Mouse (Mus musculus) CH12.LX (cell line): Measurements from ENCODE around the gene Itgb2l. TPM values are rescaled to one million over a fixed set of nuclear protein-coding genes. Genes with fewer than 3 reads are reported as not detected.

Experiments
- DNase-seq: peaks from one replicate; pipeline ENCODE4 v3.0.0-alpha.2; 2013; ENCODE audit errors: extremely low read depth
- H3K27ac ChIP-seq: 2 replicates; pipeline ENCODE4 v1.5.1; 2012; ENCODE audit warnings: low read depth, mild to moderate bottlenecking, control low read depth, moderate library complexity; ENCODE audit not compliant: insufficient read depth
- H3K27me3 ChIP-seq: replicated peaks from 2 replicates; pipeline ENCODE3; 2012; ENCODE audit warnings: inconsistent platforms
- H3K36me3 ChIP-seq, 2 experiments: replicated peaks in 1 of 2; 2 replicates each; pipeline versions ENCODE3 to v1.6.1; 2012; ENCODE audit warnings: inconsistent platforms in 1 of 2, low read length in 1 of 2, mild to moderate bottlenecking in 1 of 2, mixed read lengths in 1 of 2, moderate library complexity in 1 of 2; ENCODE audit not compliant: control insufficient read depth in 1 of 2, insufficient read depth in 1 of 2
- H3K4me1 ChIP-seq, 2 experiments: 2 replicates each; pipeline ENCODE4 v1.6.1; 2012; ENCODE audit warnings: inconsistent platforms in 1 of 2, moderate library complexity in 1 of 2; ENCODE audit not compliant: insufficient read depth in 2 of 2, control insufficient read depth in 1 of 2
- H3K4me2 ChIP-seq: 2 replicates; pipeline ENCODE4 v1.6.1; 2012; ENCODE audit warnings: low read depth, mild to moderate bottlenecking, control low read depth; ENCODE audit not compliant: poor library complexity, insufficient read depth, severe bottlenecking
- H3K4me3 ChIP-seq, 3 experiments: fragments of 150-350 bp in 1 of 3; sonication (generic) in 1 of 3; replicated peaks in 1 of 3; 2 replicates each; pipeline versions ENCODE3 to v1.5.1; 2011 to 2012; ENCODE audit warnings: low read depth in 2 of 3, low read length in 2 of 3, mild to moderate bottlenecking in 2 of 3, moderate library complexity in 2 of 3, control low read depth in 1 of 3, improper control_type of control experiment in 1 of 3, inconsistent platforms in 1 of 3, mixed read lengths in 1 of 3; ENCODE audit not compliant: poor library complexity in 1 of 3
- H3K79me2 ChIP-seq: replicated peaks from 2 replicates; pipeline ENCODE4 v1.6.1; 2012; ENCODE audit warnings: mild to moderate bottlenecking, moderate library complexity; ENCODE audit not compliant: control insufficient read depth, poor library complexity, insufficient read depth, severe bottlenecking; ENCODE audit errors: extremely low read depth
- H3K9ac ChIP-seq: 2 replicates; pipeline ENCODE4 v1.6.1; 2012; ENCODE audit warnings: low read depth, mild to moderate bottlenecking, control low read depth, moderate library complexity; ENCODE audit not compliant: insufficient read depth
- H3K9me3 ChIP-seq: replicated peaks from 2 replicates; pipeline ENCODE3; 2012; ENCODE audit warnings: low read length, inconsistent platforms, mixed read lengths
- BHLHE40 ChIP-seq: IDR thresholded peaks from 2 replicates; pipeline ENCODE4 v1.6.1; 2011; ENCODE audit warnings: mild to moderate bottlenecking, low read depth, low read length, improper control_type of control experiment
- CHD1 ChIP-seq: IDR thresholded peaks from 2 replicates; pipeline ENCODE4 v1.6.1; 2012; ENCODE audit warnings: low read depth, low read length, improper control_type of control experiment, inconsistent platforms
- CHD2 ChIP-seq: IDR thresholded peaks from 2 replicates; pipeline ENCODE4 v1.6.1; 2011; ENCODE audit warnings: low read length, improper control_type of control experiment
- CTCF ChIP-seq, 2 experiments: IDR thresholded peaks in 1 of 2; conservative IDR thresholded peaks in 1 of 2; 2 replicates each; pipeline ENCODE4 v1.5.1; 2011 to 2012; ENCODE audit warnings: low read depth in 2 of 2, low read length in 2 of 2, improper control_type of control experiment in 1 of 2, inconsistent platforms in 1 of 2, mild to moderate bottlenecking in 1 of 2, moderate library complexity in 1 of 2
- E2F4 ChIP-seq: IDR thresholded peaks from 2 replicates; pipeline ENCODE4 v1.6.1; 2011; ENCODE audit warnings: low read depth, low read length, improper control_type of control experiment; ENCODE audit not compliant: insufficient replicate concordance
- ELF1 ChIP-seq: IDR thresholded peaks from 2 replicates; pipeline ENCODE4 v1.6.1; 2014; ENCODE audit warnings: low read depth, mild to moderate bottlenecking, inconsistent platforms, low read length, improper control_type of control experiment
- EP300 ChIP-seq: IDR thresholded peaks from 2 replicates; pipeline ENCODE4 v1.6.1; 2011; ENCODE audit warnings: low read length, improper control_type of control experiment
- ETS1 ChIP-seq: conservative IDR thresholded peaks from 2 replicates; pipeline ENCODE4 v1.6.1; 2012; ENCODE audit warnings: low read depth, mild to moderate bottlenecking, inconsistent platforms, low read length, improper control_type of control experiment, moderate library complexity
- GABPA ChIP-seq: IDR thresholded peaks from 2 replicates; pipeline ENCODE4 v1.6.1; 2012; ENCODE audit warnings: low read depth, low read length, improper control_type of control experiment, inconsistent platforms; ENCODE audit not compliant: insufficient replicate concordance
- HCFC1 ChIP-seq: IDR thresholded peaks from 2 replicates; pipeline ENCODE4 v1.6.1; 2012; ENCODE audit warnings: low read depth, mild to moderate bottlenecking, inconsistent platforms, low read length, improper control_type of control experiment
- IRF4 ChIP-seq: IDR thresholded peaks from 2 replicates; pipeline ENCODE4 v1.6.1; 2014; ENCODE audit warnings: low read depth, mild to moderate bottlenecking, inconsistent platforms, low read length, improper control_type of control experiment
- JUN ChIP-seq: IDR thresholded peaks from 2 replicates; pipeline ENCODE4 v1.6.1; 2011; ENCODE audit warnings: low read depth, mild to moderate bottlenecking, low read length, improper control_type of control experiment, moderate library complexity; ENCODE audit not compliant: insufficient read depth
- JUND ChIP-seq: conservative IDR thresholded peaks from 2 replicates; pipeline ENCODE4 v1.6.1; 2011; ENCODE audit warnings: low read depth, low read length, improper control_type of control experiment
- KAT2A ChIP-seq: IDR thresholded peaks from 2 replicates; pipeline ENCODE4 v1.6.1; 2012; ENCODE audit warnings: low read length, improper control_type of control experiment, inconsistent platforms; ENCODE audit not compliant: insufficient replicate concordance
- MAFK ChIP-seq: IDR thresholded peaks from 2 replicates; pipeline ENCODE4 v1.6.1; 2011; ENCODE audit warnings: low read length, improper control_type of control experiment; ENCODE audit not compliant: insufficient replicate concordance
- MAX ChIP-seq: IDR thresholded peaks from 2 replicates; pipeline ENCODE4 v1.6.1; 2011; ENCODE audit warnings: low read length, improper control_type of control experiment
- MAZ ChIP-seq: IDR thresholded peaks from 2 replicates; pipeline ENCODE4 v1.6.1; 2012; ENCODE audit warnings: low read depth, mild to moderate bottlenecking, inconsistent platforms, low read length, improper control_type of control experiment, moderate library complexity
- MEF2A ChIP-seq: IDR thresholded peaks from 2 replicates; pipeline ENCODE4 v1.6.1; 2014; ENCODE audit warnings: low read depth, mild to moderate bottlenecking, inconsistent platforms, low read length, improper control_type of control experiment, borderline replicate concordance
- MXI1 ChIP-seq: IDR thresholded peaks from 2 replicates; pipeline ENCODE4 v1.6.1; 2011; ENCODE audit warnings: mild to moderate bottlenecking, low read depth, low read length, improper control_type of control experiment
- MYC ChIP-seq: IDR thresholded peaks from 2 replicates; pipeline ENCODE4 v1.6.1; 2011; ENCODE audit warnings: low read depth, mild to moderate bottlenecking, improper control_type of control experiment, low read length
- NELFE ChIP-seq: IDR thresholded peaks from 2 replicates; pipeline ENCODE4 v1.6.1; 2011; ENCODE audit warnings: low read depth, low read length, improper control_type of control experiment
- NRF1 ChIP-seq: IDR thresholded peaks from 2 replicates; pipeline ENCODE4 v1.6.1; 2014; ENCODE audit warnings: low read depth, mild to moderate bottlenecking, inconsistent platforms, low read length, improper control_type of control experiment, moderate library complexity
- PAX5 ChIP-seq: IDR thresholded peaks from 2 replicates; pipeline ENCODE4 v1.6.1; 2012; ENCODE audit warnings: low read length, inconsistent platforms, mixed read lengths
- POLR2A ChIP-seq: IDR thresholded peaks from 2 replicates; pipeline ENCODE4 v1.6.1; 2011; ENCODE audit warnings: low read depth, mild to moderate bottlenecking, improper control_type of control experiment, low read length
- POLR2AphosphoS2 ChIP-seq: IDR thresholded peaks from 2 replicates; pipeline ENCODE4 v1.6.1; 2011; ENCODE audit warnings: low read depth, low read length, improper control_type of control experiment
- RAD21 ChIP-seq: IDR thresholded peaks from 2 replicates; pipeline ENCODE4 v1.6.1; 2011; ENCODE audit warnings: low read depth, mild to moderate bottlenecking, low read length, improper control_type of control experiment, moderate library complexity
- RCOR1 ChIP-seq: conservative IDR thresholded peaks from 2 replicates; pipeline ENCODE4 v1.6.1; 2012; ENCODE audit warnings: low read depth, mild to moderate bottlenecking, inconsistent platforms, low read length, improper control_type of control experiment
- SMC3 ChIP-seq: IDR thresholded peaks from 2 replicates; pipeline ENCODE4 v1.6.1; 2011; ENCODE audit warnings: low read depth, low read length, improper control_type of control experiment
- TBP ChIP-seq: conservative IDR thresholded peaks from 2 replicates; pipeline ENCODE4 v1.6.1; 2011; ENCODE audit warnings: low read depth, low read length, improper control_type of control experiment
- TCF12 ChIP-seq: IDR thresholded peaks from 2 replicates; pipeline ENCODE4 v1.6.1; 2014; ENCODE audit warnings: low read depth, mild to moderate bottlenecking, inconsistent platforms, low read length, improper control_type of control experiment
- UBTF ChIP-seq: IDR thresholded peaks from 2 replicates; pipeline ENCODE4 v1.6.1; 2012; ENCODE audit warnings: low read depth, mild to moderate bottlenecking, inconsistent platforms, low read length, improper control_type of control experiment, moderate library complexity
- USF1 ChIP-seq: IDR thresholded peaks from 2 replicates; pipeline ENCODE4 v1.6.1; 2014; ENCODE audit warnings: low read depth, mild to moderate bottlenecking, inconsistent platforms, low read length, improper control_type of control experiment
- ZC3H11A ChIP-seq: IDR thresholded peaks from 2 replicates; pipeline ENCODE4 v1.6.1; 2012; ENCODE audit warnings: low read depth, mild to moderate bottlenecking, inconsistent platforms, low read length, improper control_type of control experiment
- ZKSCAN1 ChIP-seq: IDR thresholded peaks from 2 replicates; pipeline ENCODE4 v1.6.1; 2012; ENCODE audit warnings: low read depth, inconsistent platforms, low read length, improper control_type of control experiment, borderline replicate concordance
- ZMIZ1 ChIP-seq: IDR thresholded peaks from 2 replicates; pipeline ENCODE4 v1.6.1; 2012; ENCODE audit warnings: low read depth, mild to moderate bottlenecking, inconsistent platforms, low read length, improper control_type of control experiment
- ZNF384 ChIP-seq: IDR thresholded peaks from 2 replicates; pipeline ENCODE4 v1.6.1; 2012; ENCODE audit warnings: low read depth, low read length, improper control_type of control experiment, inconsistent platforms
- dilution Hi-C: fragments of 300-500 bp; cut with MboI; formaldehyde crosslinking; loops from 2 replicates; pipeline ENCODE4 v1.14.3; 2020; ENCODE audit warnings: low sequenced_read_pairs; ENCODE audit not compliant: extremely low pct_unique_long_range_greater_than_20kb, extremely low pct_ligation_motif_present
- in situ Hi-C: fragments of 300-500 bp; cut with MboI; formaldehyde crosslinking; loops from 3 replicates; pipeline ENCODE4 v1.14.3; 2019; ENCODE audit warnings: low sequenced_read_pairs, low pct_ligation_motif_present, low pct_unique_long_range_greater_than_20kb, mixed read lengths
- polyA plus RNA-seq: library from polyadenylated mRNA; unstranded; fragments of >175 nt; gene quantifications from 2 replicates; pipeline ENCODE4 v1.2.1, GENCODE M21; 2012; ENCODE audit warnings: low read depth; ENCODE audit not compliant: insufficient read length
- total RNA-seq, 2 experiments: library from RNA; depleted of rRNA; stranded (reverse); fragments of 300-350 nt in 1 of 2; fragments of >200 nt in 1 of 2; gene quantifications; 2 replicates each; pipeline ENCODE4 v1.2.3; 2012 to 2014

Gene Itgb2l
- total and polyA plus RNA-seq, 3 experiments: 0.08 to 0.37 (median 0.20) TPM

DNA sequence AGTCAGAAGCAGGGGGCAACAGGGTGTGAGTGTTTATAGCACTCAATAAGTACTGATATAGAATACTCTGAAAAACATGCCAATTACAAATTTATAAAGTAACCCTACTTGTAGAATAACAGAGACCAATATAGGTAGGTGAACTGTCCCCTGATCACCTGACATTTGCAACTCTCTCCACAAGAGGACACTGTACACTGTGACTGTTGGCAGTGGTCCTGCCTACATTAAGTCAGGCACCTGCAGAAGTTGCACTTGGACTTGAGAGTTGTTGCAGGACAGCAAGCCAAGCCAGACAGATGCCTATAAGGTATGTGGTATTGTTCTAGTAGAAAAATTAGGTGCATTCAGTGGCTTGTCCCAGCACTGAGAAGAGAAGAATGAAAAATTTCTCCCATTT is 52.3 kb downstream of the Itgb2l start (continued):
- TF ChIP-seq IRF4 (no peak), UBTF (no peak), ZKSCAN1 (no peak), EP300 (no peak), MEF2A (no peak; the same call in 1 of the 2 replicates), KAT2A (no peak), NELFE (no peak), RAD21 (peak; percentile 91), ETS1 (no peak)
- TF ChIP-seq, all 38 proteins: peak for 4

DNA sequence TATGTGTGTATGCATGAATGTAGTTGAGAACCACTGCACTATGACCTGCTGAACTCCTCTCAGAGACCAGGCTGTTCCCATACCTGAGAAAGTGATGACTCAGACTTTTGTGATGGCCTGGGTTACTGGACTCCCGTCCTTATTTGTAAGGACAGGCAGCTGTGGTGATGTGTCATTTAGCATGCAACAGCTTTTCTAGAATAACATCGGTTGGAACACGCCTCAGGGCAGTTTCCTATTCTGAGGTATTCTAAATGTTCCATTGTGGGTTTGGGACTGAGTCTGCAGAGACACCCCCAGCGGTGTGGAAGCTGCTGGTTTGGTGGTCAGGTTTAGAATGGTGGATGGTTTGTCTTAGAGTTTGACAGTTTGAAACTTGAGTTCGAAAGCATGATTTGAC is 54.9 kb downstream of the Itgb2l start:
- H3K9ac ChIP-seq: no peak overlapping the region
- H3K79me2 ChIP-seq: no peaks in the 10 kb centered on the region
- peaks cover 3% of the 10 kb centered on the region for H3K9me3 ChIP-seq
- dilution Hi-C loops (no loop called here), in situ Hi-C loops (no loop called here)
- H3K4me1 ChIP-seq: peaks cover 21 to 49% of the 10 kb centered on the region in 2 experiments
- peak overlapping the region in 1 of 3 experiments; percentile 7 for H3K4me3 ChIP-seq
- no peaks in the 10 kb centered on the region for H3K36me3 ChIP-seq
- H3K27me3 ChIP-seq: no peaks in the 10 kb centered on the region
- H3K27ac ChIP-seq: peak overlapping the region; percentile 87
- peak; percentile 91 for DNase-seq
- peak overlapping the region; percentile 76 for H3K4me2 ChIP-seq
- TF ChIP-seq TBP (peak; percentile 85), IRF4 (peak; percentile 94), RAD21 (peak; percentile 7; the same call in 1 of the 2 replicates), GABPA (no peak), JUND (peak; percentile 90), EP300 (peak; percentile 91), MXI1 (peak; percentile 92), RCOR1 (no peak), ETS1 (peak; percentile 96), MAZ (0 out of 2 replicates have a peak, but pooled peaks have one; percentile 68), KAT2A (no peak), JUN (peak; percentile 83), BHLHE40 (peak; percentile 82), ZMIZ1 (no peak), HCFC1 (no peak; the same call in 1 of the 2 replicates), MAX (peak; percentile 78; the same call in 1 of the 2 replicates), TCF12 (peak; percentile 97), MYC (peak; percentile 87), CHD2 (peak; percentile 70), USF1 (no peak), CHD1 (no peak), NELFE (no peak), SMC3 (no peak), UBTF (peak; percentile 71; the same call in 1 of the 2 replicates), ELF1 (no peak), CTCF (conservative IDR thresholded peaks at IDR 0.05 in 1 of 2, IDR thresholded peaks at IDR 0.05 in 1 of 2; ENCODE audit: low read depth in 2 of 2, low read length in 2 of 2) (no peak), NRF1 (no peak), ZC3H11A (no peak), E2F4 (no peak), POLR2A (no peak), PAX5 (no peak), MAFK (peak; percentile 100), POLR2AphosphoS2 (no peak), MEF2A (peak; percentile 94), ZKSCAN1 (no peak), ZNF384 (no peak)
